Mouse (Mus musculus) forebrain, embryonic 13.5 days (tissue): ENCODE measurements around the gene Rhobtb1. TPM values are rescaled to one million over a fixed set of nuclear protein-coding genes. Genes with fewer than 3 reads are reported as not detected.
A peak's percentile ranks its signal among the peaks of the same experiment; 100 is the strongest.

Experiments
- ATAC-seq: fragments of 200-750 bp; cut with Nextera tagmentation; 2 replicates; pipeline ENCODE4 v1.8.0; 2017
- H3K27ac ChIP-seq: fragments of 300-500 bp; sonication (generic); 2 replicates; pipeline ENCODE4 v1.5.1; 2015; ENCODE audit warnings: inconsistent platforms, mild to moderate bottlenecking, moderate library complexity
- H3K27me3 ChIP-seq: fragments of 300-500 bp; sonication (generic); 2 replicates; pipeline ENCODE4 v1.6.1; 2015; ENCODE audit warnings: mild to moderate bottlenecking, inconsistent platforms
- H3K36me3 ChIP-seq: fragments of 300-500 bp; sonication (generic); 2 replicates; pipeline ENCODE4 v1.6.1; 2015; ENCODE audit warnings: mild to moderate bottlenecking, inconsistent platforms; ENCODE audit not compliant: poor library complexity, severe bottlenecking
- H3K4me1 ChIP-seq: fragments of 300-500 bp; sonication (generic); 2 replicates; pipeline ENCODE4 v1.6.1; 2015; ENCODE audit warnings: inconsistent platforms
- H3K4me2 ChIP-seq: fragments of 300-500 bp; sonication (generic); 2 replicates; pipeline ENCODE4 v1.6.1; 2015; ENCODE audit warnings: inconsistent platforms, mild to moderate bottlenecking, moderate library complexity
- H3K4me3 ChIP-seq: fragments of 300-500 bp; sonication (generic); 2 replicates; pipeline ENCODE4 v1.5.1; 2015; ENCODE audit warnings: mild to moderate bottlenecking, inconsistent platforms
- H3K9ac ChIP-seq: fragments of 300-500 bp; sonication (generic); 2 replicates; pipeline ENCODE4 v1.6.1; 2015; ENCODE audit warnings: mild to moderate bottlenecking, inconsistent platforms
- H3K9me3 ChIP-seq: fragments of 300-500 bp; sonication (generic); replicated peaks from 2 replicates; pipeline ENCODE4 v1.6.1; 2016; ENCODE audit warnings: inconsistent platforms
- WGBS: fragments of 180-500 bp; shearing (Covaris S2); methylation state at CpG from one replicate; pipeline ENCODE4 v1.1.7; 2015; 5-methylcytosine and 5-hydroxymethylcytosine counted together
- polyA plus RNA-seq: library from polyadenylated mRNA; unstranded; fragments of >200 nt; fragmentation: Nextera tagmentation; extraction: Ambion mirVana; gene quantifications from 2 replicates; pipeline ENCODE4 v1.2.1, GENCODE M21; 2015

Gene Rhobtb1
- polyA plus RNA-seq, 1 experiment from 2014 or later = 16.4 TPM

- WGBS = 45% methylated on average over 5 of the region's 5 CpGs
- Histone ChIP-seq H3K9me3 (no peaks in the 10 kb centered on the region), H3K27me3 (no peaks in the 10 kb centered on the region), H3K4me2 (no peak overlapping the region), H3K36me3 (peaks cover 6% of the 10 kb centered on the region; the same call in 1 of the 2 replicates), H3K27ac (no peak overlapping the region), H3K4me1 (peaks cover 21% of the 10 kb centered on the region), H3K4me3 (no peak overlapping the region), H3K9ac (no peak overlapping the region)
- ATAC-seq = no peak
Observed at GRCm38 (mm10) chr10:69253075-69253685, 101.9 kb downstream of the Rhobtb1 start.

GRCm38 (mm10) chr10:69253686-69254080, 102.4 kb downstream of the Rhobtb1 start:
- WGBS = 79% methylated on average over 5 of the region's 5 CpGs
- H3K4me2 ChIP-seq = no peak overlapping the region
- no peak for ATAC-seq
- peaks cover 6% of the 10 kb centered on the region; the same call in 1 of the 2 replicates for H3K36me3 ChIP-seq
- H3K27ac ChIP-seq = no peak overlapping the region; the same call in 1 of the 2 replicates
- H3K9me3 ChIP-seq = no peaks in the 10 kb centered on the region
- no peak overlapping the region for H3K9ac ChIP-seq
- no peaks in the 10 kb centered on the region for H3K27me3 ChIP-seq
- H3K4me3 ChIP-seq = no peak overlapping the region
- H3K4me1 ChIP-seq = peaks cover 21% of the 10 kb centered on the region

- H3K27me3 ChIP-seq = no peaks in the 10 kb centered on the region
- peak overlapping the region; percentile 21; the same call in 1 of the 2 replicates for H3K27ac ChIP-seq
- H3K9ac ChIP-seq = no peak overlapping the region
- H3K4me2 ChIP-seq = no peak overlapping the region
- H3K4me1 ChIP-seq = peaks cover 21% of the 10 kb centered on the region
- 0 out of 2 replicates have a peak, but pooled peaks have one; percentile 33 for ATAC-seq
- H3K36me3 ChIP-seq = peaks cover 4% of the 10 kb centered on the region; the same call in 1 of the 2 replicates
- H3K4me3 ChIP-seq = no peak overlapping the region
- H3K9me3 ChIP-seq = no peaks in the 10 kb centered on the region
- 18% methylated on average over 8 of the region's 8 CpGs for WGBS
Observed at GRCm38 (mm10) chr10:69254390-69254847, 103.2 kb downstream of the Rhobtb1 start.

DNA sequence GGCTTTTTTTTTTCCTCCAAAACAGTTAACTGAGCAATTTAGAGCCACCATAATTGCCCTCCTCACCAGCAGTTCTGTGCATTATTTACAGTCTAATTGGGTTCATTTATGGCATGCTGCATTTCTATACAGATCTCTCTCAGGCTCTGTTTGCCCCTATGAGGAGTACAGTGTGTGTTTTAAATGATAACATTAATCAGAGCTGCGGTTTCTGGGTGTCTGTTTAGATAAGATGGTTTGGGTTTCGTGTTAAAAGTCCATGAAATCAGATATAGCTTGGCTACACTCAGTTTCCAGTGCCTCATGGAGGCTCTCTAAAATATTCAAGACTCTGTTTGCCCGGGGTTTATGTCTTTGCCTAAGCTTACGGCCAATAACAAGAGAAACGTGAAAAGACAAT, 104.4 kb downstream of the Rhobtb1 start:
- WGBS = 58% methylated on average over 5 of the region's 5 CpGs
- Histone ChIP-seq H3K9ac (no peak overlapping the region), H3K4me1 (peaks cover 21% of the 10 kb centered on the region), H3K27me3 (no peaks in the 10 kb centered on the region), H3K27ac (no peak overlapping the region; the same call in 1 of the 2 replicates), H3K4me3 (no peak overlapping the region), H3K9me3 (no peaks in the 10 kb centered on the region), H3K4me2 (no peak overlapping the region), H3K36me3 (0 out of 2 replicates have a peak, but pooled peaks cover 4% of the 10 kb centered on the region)
- no peak for ATAC-seq

- Histone ChIP-seq H3K9me3 (no peaks in the 10 kb centered on the region), H3K36me3 (0 out of 2 replicates have a peak, but pooled peaks cover 7% of the 10 kb centered on the region), H3K27ac (no peak overlapping the region), H3K4me2 (no peak overlapping the region), H3K4me1 (peaks cover 21% of the 10 kb centered on the region), H3K9ac (no peak overlapping the region), H3K4me3 (no peak overlapping the region), H3K27me3 (no peaks in the 10 kb centered on the region)
- 84% methylated on average over 6 of the region's 6 CpGs for WGBS
- no peak for ATAC-seq
Observed at GRCm38 (mm10) chr10:69257592-69258133, 106.4 kb downstream of the Rhobtb1 start.

GRCm38 (mm10) chr10:69258588-69258987, 107.4 kb downstream of the Rhobtb1 start:
- no peak for ATAC-seq
- Histone ChIP-seq H3K27ac (no peak overlapping the region), H3K36me3 (0 out of 2 replicates have a peak, but pooled peaks cover 7% of the 10 kb centered on the region), H3K9me3 (no peaks in the 10 kb centered on the region), H3K9ac (no peak overlapping the region), H3K27me3 (no peaks in the 10 kb centered on the region), H3K4me3 (no peak overlapping the region), H3K4me1 (peaks cover 21% of the 10 kb centered on the region), H3K4me2 (no peak overlapping the region)
- WGBS = 56% methylated on average over 9 of the region's 9 CpGs

- Histone ChIP-seq H3K4me2 (no peak overlapping the region), H3K9me3 (no peaks in the 10 kb centered on the region), H3K36me3 (0 out of 2 replicates have a peak, but pooled peaks cover 7% of the 10 kb centered on the region), H3K9ac (no peak overlapping the region), H3K4me1 (peaks cover 18% of the 10 kb centered on the region), H3K27me3 (no peaks in the 10 kb centered on the region), H3K27ac (no peak overlapping the region), H3K4me3 (no peak overlapping the region)
- WGBS = 76% methylated on average over 2 of the region's 2 CpGs
- ATAC-seq = no peak
Observed at GRCm38 (mm10) chr10:69259161-69259560, 107.9 kb downstream of the Rhobtb1 start.

- H3K9ac ChIP-seq = no peak overlapping the region
- H3K27ac ChIP-seq = no peak overlapping the region
- peaks cover 13% of the 10 kb centered on the region for H3K4me1 ChIP-seq
- no peak for ATAC-seq
- no peak overlapping the region for H3K4me3 ChIP-seq
- 92% methylated on average over 8 of the region's 8 CpGs for WGBS
- H3K36me3 ChIP-seq = 0 out of 2 replicates have a peak, but pooled peaks cover 7% of the 10 kb centered on the region
- H3K27me3 ChIP-seq = no peaks in the 10 kb centered on the region
- no peaks in the 10 kb centered on the region for H3K9me3 ChIP-seq
- H3K4me2 ChIP-seq = no peak overlapping the region
Observed at GRCm38 (mm10) chr10:69259929-69260328, 108.7 kb downstream of the Rhobtb1 start.

GRCm38 (mm10) chr10:69262918-69263822, 111.9 kb downstream of the Rhobtb1 start:
- Histone ChIP-seq H3K4me1 (0 out of 2 replicates have a peak, but pooled peaks cover 6% of the 10 kb centered on the region), H3K27ac (no peak overlapping the region), H3K27me3 (no peaks in the 10 kb centered on the region), H3K9ac (no peak overlapping the region), H3K4me2 (no peak overlapping the region), H3K36me3 (0 out of 2 replicates have a peak, but pooled peaks cover 12% of the 10 kb centered on the region), H3K9me3 (no peaks in the 10 kb centered on the region), H3K4me3 (no peak overlapping the region)
- ATAC-seq = no peak
- 80% methylated on average over 14 of the region's 14 CpGs for WGBS

DNA sequence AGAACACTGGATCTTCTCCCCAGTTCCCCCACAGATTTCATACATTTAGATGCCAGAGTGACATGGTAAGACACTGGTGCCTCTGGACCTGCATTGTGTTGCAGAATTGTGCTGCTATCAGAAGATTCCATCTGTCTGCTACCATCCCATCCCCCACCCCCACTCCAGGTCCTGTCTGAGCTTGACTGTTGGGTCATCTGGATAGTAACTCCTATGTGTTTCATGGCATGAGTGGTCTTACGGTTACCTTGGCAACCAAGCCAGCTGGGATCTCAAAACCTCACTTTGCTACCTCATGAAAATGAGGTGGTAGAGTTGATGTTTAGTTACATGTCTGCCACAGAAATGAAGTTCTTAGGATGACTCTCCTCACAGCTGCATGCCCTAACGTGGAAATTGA, 112.7 kb downstream of the Rhobtb1 start:
- H3K4me1 ChIP-seq = peaks cover 10% of the 10 kb centered on the region; the same call in 1 of the 2 replicates
- no peaks in the 10 kb centered on the region for H3K9me3 ChIP-seq
- WGBS = 81% methylated on average over 2 of the region's 2 CpGs
- ATAC-seq = no peak
- H3K4me3 ChIP-seq = no peak overlapping the region
- H3K27me3 ChIP-seq = no peaks in the 10 kb centered on the region
- H3K27ac ChIP-seq = no peak overlapping the region
- H3K36me3 ChIP-seq = 0 out of 2 replicates have a peak, but pooled peaks cover 12% of the 10 kb centered on the region
- no peak overlapping the region for H3K9ac ChIP-seq
- H3K4me2 ChIP-seq = no peak overlapping the region

DNA sequence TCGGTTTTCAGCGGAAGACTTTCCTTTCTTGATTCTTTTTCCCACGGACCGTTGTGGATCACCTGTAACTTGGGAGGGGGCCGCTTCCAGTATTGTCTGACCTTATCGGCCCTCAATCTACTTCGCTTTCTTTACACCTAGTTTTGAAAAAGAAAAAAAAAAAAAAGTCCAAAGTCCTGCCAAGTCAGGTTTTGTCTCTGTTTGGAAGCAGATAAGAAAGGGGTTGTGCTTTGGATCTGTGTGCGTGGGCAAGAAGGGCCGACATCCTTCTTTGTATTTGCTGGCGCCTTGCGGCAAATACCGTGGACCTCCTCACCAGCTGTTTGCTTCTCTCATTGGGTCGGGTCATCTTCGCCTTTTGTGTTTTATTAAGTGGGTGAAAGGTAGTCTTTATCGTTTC, 114.2 kb downstream of the Rhobtb1 start:
- Histone ChIP-seq H3K4me1 (peaks cover 10% of the 10 kb centered on the region; the same call in 1 of the 2 replicates), H3K9ac (no peak overlapping the region), H3K9me3 (no peaks in the 10 kb centered on the region), H3K27me3 (no peaks in the 10 kb centered on the region), H3K27ac (no peak overlapping the region), H3K4me3 (no peak overlapping the region), H3K36me3 (peaks cover 17% of the 10 kb centered on the region), H3K4me2 (no peak overlapping the region)
- 94% methylated on average over 15 of the region's 15 CpGs for WGBS
- no peak for ATAC-seq
